In genomic region chr11:75158432-75158831, GRCm38 (mm10) we compare ENCODE assay signal across 8 mouse cellular contexts. TPM values are rescaled to one million over a fixed set of nuclear protein-coding genes. Genes with fewer than 3 reads are reported as not detected.
DNase-seq lines count a peak whose midpoint lies in the region; ATAC-seq lines count a peak whose summit lies in the region.
"Had no signal": no experiment of that assay in that cellular context is flagged by ENCODE, and none has a peak within 500 bp of the region (broad histone marks: within the 10 kb centered on the region; RNA-seq: fewer than 3 reads in every experiment).

No protein-coding gene starts in this region.

- peaks cover 10% of the 10 kb centered on the region for H3K27me3 ChIP-seq in hindbrain, embryonic 16.5 days (replicated peaks; ENCODE audit: control insufficient read depth, insufficient read depth, low read length)
- peaks cover 12% of the 10 kb centered on the region for H3K27me3 ChIP-seq in hindbrain, embryonic 10.5 days (ENCODE audit: insufficient read depth, poor library complexity, severe bottlenecking)

- 0 out of 2 replicates have a peak overlapping the region, but pooled peaks have one; percentile 7 for H3K27ac ChIP-seq in hindbrain, embryonic 16.5 days (ENCODE audit: low read depth, low read length)
- H3K27ac ChIP-seq in hindbrain, embryonic 10.5 days: no peak overlapping the region

- peaks cover 9% of the 10 kb centered on the region for H3K36me3 ChIP-seq in hindbrain, embryonic 16.5 days (ENCODE audit: control insufficient read depth, insufficient read depth, low read length)
- peaks cover 74% of the 10 kb centered on the region for H3K36me3 ChIP-seq in hindbrain, embryonic 10.5 days

- H3K4me1 ChIP-seq in hindbrain, embryonic 16.5 days (ENCODE audit: control insufficient read depth, insufficient read depth, low read depth, low read length): no peaks in the 10 kb centered on the region
- peaks cover 31% of the 10 kb centered on the region for H3K4me1 ChIP-seq in hindbrain, embryonic 10.5 days (replicated peaks)

- 94% methylated on average over 14 of the region's 14 CpGs for WGBS in hindbrain, embryonic 16.5 days
- WGBS in hindbrain, embryonic 10.5 days: 91% methylated on average over 14 of the region's 14 CpGs

- H3K9me3 ChIP-seq in hindbrain, embryonic 16.5 days (ENCODE audit: control insufficient read depth, low read length): no peaks in the 10 kb centered on the region
- no peaks in the 10 kb centered on the region for H3K9me3 ChIP-seq in hindbrain, embryonic 10.5 days

- no peak overlapping the region for H3K4me2 ChIP-seq in hindbrain, embryonic 16.5 days (ENCODE audit: low read length)

- H3K9ac ChIP-seq in hindbrain, embryonic 16.5 days (ENCODE audit: low read depth, low read length): no peak overlapping the region

- no peak overlapping the region for H3K4me3 ChIP-seq in hindbrain, embryonic 16.5 days (ENCODE audit: low read length)
- H3K4me3 ChIP-seq in hindbrain, embryonic 10.5 days: no peak overlapping the region

- ATAC-seq in hindbrain, embryonic 16.5 days: no peak

- no peak for DNase-seq in hindbrain, embryonic 10.5 days (ENCODE audit: low spot score)
- peak; percentile 20 for DNase-seq in urinary bladder, postnatal 14 days (ENCODE audit: low spot score)
- no peak for DNase-seq in urinary bladder, postnatal 4 days (ENCODE audit: low spot score in 2 of 2)
- DNase-seq in kidney, postnatal 14 days: peak; percentile 61
- DNase-seq in frontal cortex, postnatal 10 days (ENCODE audit: low spot score in 2 of 2): no peak
- DNase-seq in cerebellum, adult 18-20 months: no peak
- DNase-seq: cerebellum, adult 9-10 months had no signal

RNA-seq across cellular contexts. Expression of gene Hic1, which starts 10.9 kb away (rescaled TPM):
- polyA plus RNA-seq in hindbrain, embryonic 16.5 days (2015; fragmentation: Nextera tagmentation; extraction: Ambion mirVana): 1.9 and 2.2 TPM in 2 replicates
- 0.15 and 0.52 TPM in 2 replicates for polyA plus RNA-seq in hindbrain, embryonic 10.5 days (2016; fragmentation: Nextera tagmentation; extraction: Ambion mirVana)

RNA-seq across cellular contexts. Expression of gene Ovca2, which starts 20.2 kb away (rescaled TPM):
- polyA plus RNA-seq in hindbrain, embryonic 16.5 days (2015; fragmentation: Nextera tagmentation; extraction: Ambion mirVana): 14.4 and 14.5 TPM in 2 replicates
- 27.6 and 33.1 TPM in 2 replicates for polyA plus RNA-seq in hindbrain, embryonic 10.5 days (2016; fragmentation: Nextera tagmentation; extraction: Ambion mirVana)

RNA-seq across cellular contexts. Expression of gene Dph1, which starts 32.6 kb away (rescaled TPM):
- polyA plus RNA-seq in hindbrain, embryonic 16.5 days (2015; fragmentation: Nextera tagmentation; extraction: Ambion mirVana): 15.4 and 15.7 TPM in 2 replicates
- polyA plus RNA-seq in hindbrain, embryonic 10.5 days (2016; fragmentation: Nextera tagmentation; extraction: Ambion mirVana): 23.2 and 24.2 TPM in 2 replicates

RNA-seq across cellular contexts. Expression of gene Rtn4rl1, which starts 35.2 kb away (rescaled TPM):
- 10.6 and 10.7 TPM in 2 replicates for polyA plus RNA-seq in hindbrain, embryonic 16.5 days (2015; fragmentation: Nextera tagmentation; extraction: Ambion mirVana)
- 2.5 and 2.8 TPM in 2 replicates for polyA plus RNA-seq in hindbrain, embryonic 10.5 days (2016; fragmentation: Nextera tagmentation; extraction: Ambion mirVana)

Comparison
In these comparisons a context has a peak if more than half of its experiments do, and no peak if none do; other contexts are left out.
1. DNase-seq: peak in urinary bladder, postnatal 14 days (single experiment) and kidney, postnatal 14 days (single experiment); none in hindbrain, embryonic 10.5 days (single experiment), urinary bladder, postnatal 4 days (0 of 2), frontal cortex, postnatal 10 days (0 of 2) and cerebellum, adult 18-20 months (0 of 2).